Mouse (Mus musculus): Measurements from ENCODE around the gene Lrch2. TPM values are rescaled to one million over a fixed set of nuclear protein-coding genes. Genes with fewer than 3 reads are reported as not detected.
"Not testable (repeated sequence)": the region's sequence is repeated elsewhere in the genome, so short reads cannot be mapped to it uniquely, and the experiment has no call there.

The Lrch2 gene
- total and polyA plus RNA-seq, 2 experiments = 0.02 to 0.18 TPM

- Histone ChIP-seq H3K27me3 (ENCODE audit: control insufficient read depth, insufficient read depth, low read length) (no peaks in the 10 kb centered on the region), H3K9ac (ENCODE audit: low read depth, low read length) (no peak overlapping the region), H3K4me1 (ENCODE audit: control insufficient read depth, insufficient read depth, low read length) (no peaks in the 10 kb centered on the region), H3K79me2 (ENCODE audit: control insufficient read depth, insufficient read depth, low read length) (no peaks in the 10 kb centered on the region), H3K36me3 (ENCODE audit: control insufficient read depth, insufficient read depth, low read length) (no peaks in the 10 kb centered on the region), H3K4me3 (ENCODE audit: insufficient read depth, low read depth, low read length) (no peak overlapping the region), H3K27ac (replicated peaks; ENCODE audit: insufficient read depth, low read depth, low read length) (no peak overlapping the region)
- 73% methylated on average over 4 of the region's 4 CpGs for WGBS
- TF ChIP-seq POLR2A (IDR thresholded peaks at IDR 0.05; ENCODE audit: extremely low read depth, insufficient read depth, low read length) (no peak), CTCF (IDR thresholded peaks at IDR 0.05; ENCODE audit: low read depth, low read length) (no peak)
- DNase-seq (ENCODE audit: extremely low read depth, low read depth, low spot score) = no peak
Measured at GRCm38 (mm10) chrX:147531675-147532074, 22.2 kb downstream of the Lrch2 start.

- Histone ChIP-seq H3K79me2 (ENCODE audit: control insufficient read depth, insufficient read depth, low read length) (no peaks in the 10 kb centered on the region), H3K27ac (replicated peaks; ENCODE audit: insufficient read depth, low read depth, low read length) (no peak overlapping the region), H3K27me3 (ENCODE audit: control insufficient read depth, insufficient read depth, low read length) (no peaks in the 10 kb centered on the region), H3K36me3 (ENCODE audit: control insufficient read depth, insufficient read depth, low read length) (no peaks in the 10 kb centered on the region), H3K4me3 (ENCODE audit: insufficient read depth, low read depth, low read length) (no peak overlapping the region), H3K9ac (ENCODE audit: low read depth, low read length) (no peak overlapping the region), H3K4me1 (ENCODE audit: control insufficient read depth, insufficient read depth, low read length) (no peaks in the 10 kb centered on the region)
- no peak for DNase-seq (ENCODE audit: extremely low read depth, low read depth, low spot score)
- WGBS = 60% methylated on average over 7 of the region's 7 CpGs
- TF ChIP-seq POLR2A (IDR thresholded peaks at IDR 0.05; ENCODE audit: extremely low read depth, insufficient read depth, low read length) (no peak), CTCF (IDR thresholded peaks at IDR 0.05; ENCODE audit: low read depth, low read length) (no peak)
Measured at GRCm38 (mm10) chrX:147527646-147528172, 26.2 kb downstream of the Lrch2 start.

GRCm38 (mm10) chrX:147489551-147489950 is 64.3 kb downstream of the Lrch2 start:
- no peak overlapping the region for H3K9ac ChIP-seq (ENCODE audit: low read depth, low read length)
- no peak overlapping the region for H3K27ac ChIP-seq (replicated peaks; ENCODE audit: insufficient read depth, low read depth, low read length)
- no peaks in the 10 kb centered on the region for H3K4me1 ChIP-seq (ENCODE audit: control insufficient read depth, insufficient read depth, low read length)
- no peaks in the 10 kb centered on the region for H3K27me3 ChIP-seq (ENCODE audit: control insufficient read depth, insufficient read depth, low read length)
- H3K79me2 ChIP-seq (ENCODE audit: control insufficient read depth, insufficient read depth, low read length) = no peaks in the 10 kb centered on the region
- H3K36me3 ChIP-seq (ENCODE audit: control insufficient read depth, insufficient read depth, low read length) = no peaks in the 10 kb centered on the region
- DNase-seq (ENCODE audit: extremely low read depth, low read depth, low spot score) = no peak
- WGBS = 44% methylated on average over 2 of the region's 2 CpGs
- H3K4me3 ChIP-seq (ENCODE audit: insufficient read depth, low read depth, low read length) = no peak overlapping the region
- TF ChIP-seq POLR2A (IDR thresholded peaks at IDR 0.05; ENCODE audit: extremely low read depth, insufficient read depth, low read length) (no peak), CTCF (IDR thresholded peaks at IDR 0.05; ENCODE audit: low read depth, low read length) (0 out of 2 replicates have a peak, but pooled peaks have one; percentile 12)

- not testable (repeated sequence) for H3K9ac ChIP-seq (ENCODE audit: low read depth, low read length); H3K36me3 ChIP-seq (ENCODE audit: control insufficient read depth, insufficient read depth, low read length); H3K4me1 ChIP-seq (ENCODE audit: control insufficient read depth, insufficient read depth, low read length); H3K79me2 ChIP-seq (ENCODE audit: control insufficient read depth, insufficient read depth, low read length); DNase-seq (ENCODE audit: extremely low read depth, low read depth, low spot score); H3K27me3 ChIP-seq (ENCODE audit: control insufficient read depth, insufficient read depth, low read length); H3K27ac ChIP-seq (replicated peaks; ENCODE audit: insufficient read depth, low read depth, low read length); H3K4me3 ChIP-seq (ENCODE audit: insufficient read depth, low read depth, low read length)
- 86% methylated on average over 1 of the region's 1 CpGs for WGBS
Measured at GRCm38 (mm10) chrX:147453610-147454009, 100.3 kb downstream of the Lrch2 start, which contains the start of gene Vmn1r239-ps. Vmn1r239-ps (minus strand) TSS chrX:147453710.

- Histone ChIP-seq H3K36me3 (ENCODE audit: control insufficient read depth, insufficient read depth, low read length) (no peaks in the 10 kb centered on the region), H3K9ac (ENCODE audit: low read depth, low read length) (no peak overlapping the region), H3K4me3 (ENCODE audit: insufficient read depth, low read depth, low read length) (no peak overlapping the region), H3K27ac (replicated peaks; ENCODE audit: insufficient read depth, low read depth, low read length) (no peak overlapping the region), H3K4me1 (ENCODE audit: control insufficient read depth, insufficient read depth, low read length) (no peaks in the 10 kb centered on the region), H3K27me3 (ENCODE audit: control insufficient read depth, insufficient read depth, low read length) (no peaks in the 10 kb centered on the region), H3K79me2 (ENCODE audit: control insufficient read depth, insufficient read depth, low read length) (no peaks in the 10 kb centered on the region)
- DNase-seq (ENCODE audit: extremely low read depth, low read depth, low spot score) = no peak
- TF ChIP-seq CTCF (IDR thresholded peaks at IDR 0.05; ENCODE audit: low read depth, low read length) (no peak), POLR2A (IDR thresholded peaks at IDR 0.05; ENCODE audit: extremely low read depth, insufficient read depth, low read length) (no peak)
- WGBS = 85% methylated on average over 4 of the region's 4 CpGs
Measured at GRCm38 (mm10) chrX:147443386-147443785, 110.5 kb downstream of the Lrch2 start.

GRCm38 (mm10) chrX:147435400-147435799 is 118.5 kb downstream of the Lrch2 start:
- WGBS = 65% methylated on average over 2 of the region's 2 CpGs
- no peaks in the 10 kb centered on the region for H3K79me2 ChIP-seq (ENCODE audit: control insufficient read depth, insufficient read depth, low read length)
- H3K9ac ChIP-seq (ENCODE audit: low read depth, low read length) = no peak overlapping the region
- no peak overlapping the region for H3K4me3 ChIP-seq (ENCODE audit: insufficient read depth, low read depth, low read length)
- H3K4me1 ChIP-seq (ENCODE audit: control insufficient read depth, insufficient read depth, low read length) = no peaks in the 10 kb centered on the region
- no peak for DNase-seq (ENCODE audit: extremely low read depth, low read depth, low spot score)
- H3K27ac ChIP-seq (replicated peaks; ENCODE audit: insufficient read depth, low read depth, low read length) = no peak overlapping the region
- no peak for TF ChIP-seq CTCF (IDR thresholded peaks at IDR 0.05; ENCODE audit: low read depth, low read length)
- TF ChIP-seq POLR2A (IDR thresholded peaks at IDR 0.05; ENCODE audit: extremely low read depth, insufficient read depth, low read length) = no peak
- H3K36me3 ChIP-seq (ENCODE audit: control insufficient read depth, insufficient read depth, low read length) = no peaks in the 10 kb centered on the region
- H3K27me3 ChIP-seq (ENCODE audit: control insufficient read depth, insufficient read depth, low read length) = no peaks in the 10 kb centered on the region

All from liver, adult 2 months (tissue).